Mouse (Mus musculus): ENCODE measurements around the gene Ap2a1. TPM values are rescaled to one million over a fixed set of nuclear protein-coding genes. Genes with fewer than 3 reads are reported as not detected.
A peak's percentile ranks its signal among the peaks of the same experiment; 100 is the strongest.
"Not testable (repeated sequence)": the region's sequence is repeated elsewhere in the genome, so short reads cannot be mapped to it uniquely, and the experiment has no call there.

Ap2a1 gene
- total RNA-seq, 2 experiments from 2014 or later: 81.7 to 97.4 TPM

- peak; percentile 79 to 80 for DNase-seq (ENCODE audit: low spot score in 2 of 2)
Observed at GRCm38 (mm10) chr7:44895593-44896434, 33.5 kb downstream of the Ap2a1 start, which contains the start of gene Fuz. Fuz (plus strand) TSS chr7:44896079.

GRCm38 (mm10) chr7:44895206-44895592, 34.1 kb downstream of the Ap2a1 start:
- no peak for DNase-seq (ENCODE audit: low spot score in 2 of 2)

- DNase-seq (ENCODE audit: low spot score in 2 of 2): no peak
Observed at GRCm38 (mm10) chr7:44894175-44894574, 35.1 kb downstream of the Ap2a1 start.

- DNase-seq (ENCODE audit: low spot score in 2 of 2): no peak
Observed at GRCm38 (mm10) chr7:44893197-44893596, 36.1 kb downstream of the Ap2a1 start.

GRCm38 (mm10) chr7:44892276-44892921, 36.9 kb downstream of the Ap2a1 start, which contains the start of gene Med25:
Med25 (minus strand) TSS chr7:44892712.
- peak; percentile 81 to 83 for DNase-seq (ENCODE audit: low spot score in 2 of 2)

- no peak for DNase-seq (ENCODE audit: low spot score in 2 of 2)
Observed at GRCm38 (mm10) chr7:44891611-44892010, 37.7 kb downstream of the Ap2a1 start.

- no peak for DNase-seq (ENCODE audit: low spot score in 2 of 2)
Observed at GRCm38 (mm10) chr7:44890737-44891136, 38.6 kb downstream of the Ap2a1 start.

- no peak for DNase-seq (ENCODE audit: low spot score in 2 of 2)
Observed at GRCm38 (mm10) chr7:44890180-44890579, 39.1 kb downstream of the Ap2a1 start.

- DNase-seq (ENCODE audit: low spot score in 2 of 2): no peak
Observed at GRCm38 (mm10) chr7:44888256-44889105, 40.8 kb downstream of the Ap2a1 start.

GRCm38 (mm10) chr7:44886964-44887363, 42.3 kb downstream of the Ap2a1 start:
- DNase-seq (ENCODE audit: low spot score in 2 of 2): no peak

- no peak for DNase-seq (ENCODE audit: low spot score in 2 of 2)
Observed at GRCm38 (mm10) chr7:44884637-44885036, 44.7 kb downstream of the Ap2a1 start.

GRCm38 (mm10) chr7:44883036-44883435, 46.3 kb downstream of the Ap2a1 start:
- DNase-seq (ENCODE audit: low spot score in 2 of 2): no peak

- no peak for DNase-seq (ENCODE audit: low spot score in 2 of 2)
Observed at GRCm38 (mm10) chr7:44877833-44878232, 51.5 kb downstream of the Ap2a1 start.

- not testable (repeated sequence) for DNase-seq (ENCODE audit: low spot score in 2 of 2)
Observed at GRCm38 (mm10) chr7:44871774-44872173, 57.5 kb downstream of the Ap2a1 start.

GRCm38 (mm10) chr7:44871181-44871580, 58.1 kb downstream of the Ap2a1 start:
- no peak for DNase-seq (ENCODE audit: low spot score in 2 of 2)

- no peak for DNase-seq (ENCODE audit: low spot score in 2 of 2)
Observed at GRCm38 (mm10) chr7:44870614-44871013, 58.7 kb downstream of the Ap2a1 start.

GRCm38 (mm10) chr7:44869697-44870528, 59.4 kb downstream of the Ap2a1 start, which contains the start of gene Ptov1:
Ptov1 (minus strand) TSS chr7:44869788.
- DNase-seq (ENCODE audit: low spot score in 2 of 2): peak in 1 of 2 experiments; percentile 80

- peak; percentile 69 to 76 for DNase-seq (ENCODE audit: low spot score in 2 of 2)
Observed at GRCm38 (mm10) chr7:44868919-44869696, 60.2 kb downstream of the Ap2a1 start.

- DNase-seq (ENCODE audit: low spot score in 2 of 2): no peak
Observed at GRCm38 (mm10) chr7:44868465-44868864, 60.8 kb downstream of the Ap2a1 start.
